Mouse (Mus musculus): ENCODE measurements around the gene Gltp.

DNA sequence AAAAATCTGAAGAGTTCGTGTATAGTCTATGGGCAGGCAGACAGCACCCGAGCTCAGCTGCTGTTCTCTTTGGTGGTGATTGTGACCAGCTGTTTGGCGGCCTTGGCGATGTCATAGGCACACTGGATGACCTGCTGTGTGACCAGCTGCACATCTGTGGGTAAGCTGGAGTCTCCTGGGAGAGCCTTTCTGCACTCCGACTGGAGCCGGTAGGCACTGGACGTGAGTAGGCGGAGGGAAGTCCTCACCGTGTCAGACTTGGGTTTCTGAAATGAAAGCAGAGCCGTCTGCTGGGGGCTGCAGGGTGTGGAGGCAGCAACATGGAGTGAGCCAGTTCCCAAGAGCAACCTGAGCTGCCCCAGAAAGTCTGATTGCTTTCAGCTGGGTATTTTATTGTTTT lies 39.3 kb upstream of the Gltp start:
- no peak for TF ChIP-seq HCFC1 (IDR thresholded peaks at IDR 0.05; ENCODE audit: borderline replicate concordance, insufficient read depth, low read length)
- no peak for TF ChIP-seq CHD2 (IDR thresholded peaks at IDR 0.05; ENCODE audit: low read depth, low read length)
- TF ChIP-seq MAFK (IDR thresholded peaks at IDR 0.05; ENCODE audit: insufficient read depth, low read depth, low read length): no peak
- TF ChIP-seq ZNF384 (IDR thresholded peaks at IDR 0.05; ENCODE audit: low read depth, low read length): no peak
- TF ChIP-seq ZC3H11A (IDR thresholded peaks at IDR 0.05; ENCODE audit: borderline replicate concordance, low read depth, low read length): no peak
